Comparison of ENCODE assay signal across 19 mouse cellular contexts in the genomic region with DNA sequence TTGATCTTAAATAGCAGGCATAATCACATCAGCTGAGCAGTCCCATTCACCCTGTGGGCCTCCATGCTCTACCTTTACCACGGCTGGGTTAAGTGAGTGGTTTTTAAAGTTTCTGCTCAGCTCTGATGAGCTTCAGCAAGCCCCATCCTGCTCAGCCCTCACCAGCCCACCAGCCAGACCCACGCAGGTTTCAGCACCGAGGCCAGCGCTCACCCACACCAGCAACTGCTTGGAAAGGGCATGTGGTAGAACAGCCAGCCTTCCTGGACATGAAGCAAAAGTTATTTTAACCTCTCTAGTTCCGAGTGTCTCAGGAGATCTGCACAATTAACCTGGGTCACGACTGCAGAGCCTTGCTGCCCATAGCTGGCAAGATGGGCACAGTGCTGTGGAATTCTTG. TPM values are rescaled to one million over a fixed set of nuclear protein-coding genes. Genes with fewer than 3 reads are reported as not detected.
DNase-seq lines count a peak whose midpoint lies in the region; ATAC-seq and TF ChIP-seq lines count a peak whose summit lies in the region.
"Had no signal": no experiment of that assay in that cellular context is flagged by ENCODE, and none has a peak within 500 bp of the region (broad histone marks: within the 10 kb centered on the region; RNA-seq: fewer than 3 reads in every experiment).

No protein-coding gene starts in this region.

- no peaks in the 10 kb centered on the region for H3K27me3 ChIP-seq in limb, embryonic 14.5 days (ENCODE audit: control insufficient read depth, insufficient read depth, low read length)
- no peaks in the 10 kb centered on the region for H3K27me3 ChIP-seq in midbrain, embryonic 14.5 days (ENCODE audit: control insufficient read depth, insufficient read depth, low read length)
- H3K27me3 ChIP-seq: hindbrain, embryonic 12.5 days had no signal

- no peak overlapping the region for H3K4me3 ChIP-seq in limb, embryonic 14.5 days (replicated peaks; ENCODE audit: low read length)
- H3K4me3 ChIP-seq in midbrain, embryonic 14.5 days (replicated peaks; ENCODE audit: low read depth, low read length) = no peak overlapping the region
- H3K4me3 ChIP-seq: heart, embryonic 12.5 days; hindbrain, embryonic 12.5 days had no signal

- no peak overlapping the region for H3K9ac ChIP-seq in limb, embryonic 14.5 days (ENCODE audit: low read depth, low read length, severe bottlenecking)
- no peak overlapping the region for H3K9ac ChIP-seq in midbrain, embryonic 14.5 days (replicated peaks; ENCODE audit: low read length)
- H3K9ac ChIP-seq: heart, embryonic 12.5 days; hindbrain, embryonic 12.5 days; liver, postnatal 0 days had no signal

- H3K36me3 ChIP-seq in limb, embryonic 14.5 days (ENCODE audit: control insufficient read depth, insufficient read depth, low read length) = no peaks in the 10 kb centered on the region
- H3K36me3 ChIP-seq in midbrain, embryonic 14.5 days (ENCODE audit: control insufficient read depth, insufficient read depth, low read length) = no peaks in the 10 kb centered on the region
- H3K36me3 ChIP-seq: heart, embryonic 12.5 days; hindbrain, embryonic 12.5 days had no signal

- TF ChIP-seq POLR2A in limb, embryonic 14.5 days (IDR thresholded peaks at IDR 0.05; ENCODE audit: borderline replicate concordance, extremely low read depth, insufficient read depth, insufficient read length) = no peak

- ATAC-seq in limb, embryonic 14.5 days (ENCODE audit: low FRiP score, low read depth) = no peak
- no peak for ATAC-seq in midbrain, embryonic 14.5 days (ENCODE audit: low FRiP score, low TSS enrichment)
- ATAC-seq: liver, postnatal 0 days had no signal

- no peak overlapping the region for H3K27ac ChIP-seq in limb, embryonic 14.5 days (replicated peaks; ENCODE audit: low read depth, low read length)
- H3K27ac ChIP-seq in midbrain, embryonic 14.5 days (replicated peaks; ENCODE audit: low read depth, low read length) = no peak overlapping the region
- H3K27ac ChIP-seq: hindbrain, embryonic 12.5 days had no signal

- WGBS in limb, embryonic 14.5 days = 37% methylated on average over 6 of the region's 6 CpGs
- WGBS in midbrain, embryonic 14.5 days = 56% methylated on average over 6 of the region's 6 CpGs

- H3K9me3 ChIP-seq in limb, embryonic 14.5 days (ENCODE audit: control insufficient read depth, low read length) = no peaks in the 10 kb centered on the region
- H3K9me3 ChIP-seq in midbrain, embryonic 14.5 days (ENCODE audit: control insufficient read depth, low read length) = no peaks in the 10 kb centered on the region
- H3K9me3 ChIP-seq: hindbrain, embryonic 12.5 days had no signal

- DNase-seq in heart, postnatal 4 days = peak; percentile 17
- no peak for DNase-seq in heart, adult 9 months (ENCODE audit: low spot score in 2 of 2)
- DNase-seq in lung, postnatal 10 days = peak; percentile 13
- DNase-seq in lung, adult 18-20 months = no peak
- DNase-seq in embryo, embryonic 10.5 days (ENCODE audit: low spot score) = peak; percentile 23
- DNase-seq in limb, embryonic 14.5 days (ENCODE audit: low spot score) = peak; percentile 31
- no peak for DNase-seq in midbrain, embryonic 14.5 days
- no peak for DNase-seq in left cerebral cortex, adult 11 months (ENCODE audit: low spot score)
- DNase-seq: adrenal gland, adult 2 months; cerebellum, postnatal 25 days; gastrocnemius, postnatal 36 days; left cerebral cortex, postnatal 4 days; liver, postnatal 0 days; right cerebral cortex, postnatal 25 days; thymus, postnatal 14 days had no signal

- H3K4me1 ChIP-seq in limb, embryonic 14.5 days (ENCODE audit: control insufficient read depth, insufficient read depth, low read length) = no peaks in the 10 kb centered on the region
- H3K4me1 ChIP-seq in midbrain, embryonic 14.5 days (ENCODE audit: control insufficient read depth, insufficient read depth, low read length) = no peaks in the 10 kb centered on the region
- H3K4me1 ChIP-seq: heart, embryonic 12.5 days; hindbrain, embryonic 12.5 days had no signal

- H3K4me2 ChIP-seq in limb, embryonic 14.5 days (replicated peaks; ENCODE audit: low read depth, low read length, severe bottlenecking) = no peak overlapping the region
- no peak overlapping the region for H3K4me2 ChIP-seq in midbrain, embryonic 14.5 days (ENCODE audit: low read length)
- H3K4me2 ChIP-seq: heart, embryonic 12.5 days; hindbrain, embryonic 12.5 days had no signal

RNA-seq across cellular contexts. Expression of a gene that starts 18.7 kb away (rescaled TPM):
- under 1 TPM; 0.38 to 0.41 TPM for total RNA-seq in heart, postnatal 4 days (2021)
- polyA plus RNA-seq in limb, embryonic 14.5 days (2012; rRNA removed) = 1.4 and 1.6 TPM in 2 replicates
- 0.96 and 1.4 TPM in 2 replicates for polyA plus RNA-seq in limb, embryonic 14.5 days (2014; fragmentation: Nextera tagmentation; extraction: Ambion mirVana)
- 5.3 and 7.9 TPM in 2 replicates for polyA plus RNA-seq in midbrain, embryonic 14.5 days (2014; fragmentation: Nextera tagmentation; extraction: Ambion mirVana)
- total RNA-seq: megakaryocyte progenitor cell, adult 5-6 weeks; monocyte, adult 5-6 weeks had no signal
- polyA plus RNA-seq: heart, embryonic 12.5 days; liver, postnatal 0 days had no signal

Comparison
In these comparisons a context has a peak if more than half of its experiments do, and no peak if none do; other contexts are left out.
1. DNase-seq: peak in heart, postnatal 4 days (single experiment), lung, postnatal 10 days (single experiment), embryo, embryonic 10.5 days (single experiment) and limb, embryonic 14.5 days (single experiment); none in heart, adult 9 months (0 of 2), lung, adult 18-20 months (0 of 2), midbrain, embryonic 14.5 days (single experiment) and left cerebral cortex, adult 11 months (single experiment).